9 mouse cellular contexts compared by ENCODE assay signal in the genomic region with DNA sequence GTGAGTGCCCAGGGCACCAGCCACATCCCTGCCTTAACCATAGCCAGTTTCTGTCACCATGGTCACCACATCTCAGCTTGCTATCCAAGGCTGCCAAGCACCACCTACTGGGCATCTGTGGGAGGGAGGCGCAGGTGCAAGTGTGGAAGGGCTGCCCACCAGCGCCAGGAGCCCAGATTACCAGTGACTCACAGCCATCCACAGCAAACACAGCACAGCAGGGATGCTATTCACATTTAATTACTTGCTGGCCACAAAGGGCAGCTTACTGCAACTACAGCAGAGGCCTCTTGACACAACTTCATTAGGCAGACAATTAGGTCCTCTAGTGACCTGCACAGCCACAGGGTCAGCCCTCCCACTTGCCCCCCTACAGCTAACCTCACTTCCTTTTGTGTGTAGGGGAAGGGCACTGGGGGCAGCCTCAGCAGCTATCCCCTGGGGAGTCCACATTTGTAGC. TPM values are rescaled to one million over a fixed set of nuclear protein-coding genes. Genes with fewer than 3 reads are reported as not detected.
DNase-seq lines count a peak whose midpoint lies in the region; ATAC-seq and TF ChIP-seq lines count a peak whose summit lies in the region.
"Had no signal": no experiment of that assay in that cellular context is flagged by ENCODE, and none has a peak within 500 bp of the region (broad histone marks: within the 10 kb centered on the region; RNA-seq: fewer than 3 reads in every experiment).

No protein-coding gene starts in this region.

- no peak overlapping the region for H3K4me2 ChIP-seq in forebrain, postnatal 0 days (ENCODE audit: low read depth)

- peaks cover 61% of the 10 kb centered on the region for H3K36me3 ChIP-seq in forebrain, postnatal 0 days (ENCODE audit: insufficient read depth)

- ATAC-seq in forebrain, postnatal 0 days = peak; percentile 88
- ATAC-seq in activated CD4-positive, CD25-positive, alpha-beta regulatory T cell, adult 4 months = no peak

- H3K9ac ChIP-seq in forebrain, postnatal 0 days = no peak overlapping the region

- WGBS in forebrain, postnatal 0 days = 10% methylated on average over 2 of the region's 2 CpGs

- no peaks in the 10 kb centered on the region for H3K27me3 ChIP-seq in forebrain, postnatal 0 days (ENCODE audit: insufficient read depth, low read length)

- H3K27ac ChIP-seq in forebrain, postnatal 0 days (ENCODE audit: low read depth, low read length) = peak overlapping the region; percentile 40; the same call in 1 of the 2 replicates

- peak; percentile 61 for TF ChIP-seq CTCF in forebrain, postnatal 0 days (IDR thresholded peaks at IDR 0.05; ENCODE audit: low read depth)

- no peak overlapping the region for H3K4me3 ChIP-seq in forebrain, postnatal 0 days (ENCODE audit: low read depth, low read length)

- DNase-seq in left cerebral cortex, adult 11 months (ENCODE audit: low spot score) = peak; percentile 73
- no peak for DNase-seq in left cerebral cortex, postnatal 10 days (ENCODE audit: extremely low spot score in 1 of 2, low spot score in 2 of 2)
- DNase-seq in forebrain, postnatal 0 days = peak; percentile 59
- peak; percentile 82 to 91 for DNase-seq in left cerebral cortex, adult 18-20 months (ENCODE audit: low spot score in 2 of 2)
- peak; percentile 98 for DNase-seq in retina, postnatal 1 day
- no peak for DNase-seq in kidney, postnatal 14 days
- no peak for DNase-seq in ovary, postnatal 36 days (ENCODE audit: low spot score)

- no peaks in the 10 kb centered on the region for H3K9me3 ChIP-seq in forebrain, postnatal 0 days (ENCODE audit: low read length)

- intact Hi-C loops in left cerebral cortex, postnatal 10 days (cut with DNase I) = no loop called here

- no peaks in the 10 kb centered on the region for H3K4me1 ChIP-seq in forebrain, postnatal 0 days (ENCODE audit: insufficient read depth)

RNA-seq across cellular contexts. Expression of gene Med16, which starts 7.7 kb away (rescaled TPM):
- total RNA-seq in left cerebral cortex, postnatal 10 days (2021) = 10 to 100 TPM; 55.4 to 61.9 TPM
- 47.0 and 60.9 TPM in 2 replicates for total RNA-seq in forebrain, postnatal 0 days (2014; rRNA removed)
- 46.1 and 56.0 TPM in 2 replicates for polyA plus RNA-seq in forebrain, postnatal 0 days (2015; fragmentation: Nextera tagmentation; extraction: Ambion mirVana)
- 10 to 100 TPM; 48.6 to 63.7 TPM for total RNA-seq in left cerebral cortex, adult 18-20 months (2021)
- 10 to 100 TPM in 1 of 2 experiments, 1 to 10 TPM in 1; 6.7 to 10.5 TPM for polyA plus RNA-seq in activated CD4-positive, CD25-positive, alpha-beta regulatory T cell, adult 4 months (2017; shearing (Covaris generic))

RNA-seq across cellular contexts. Expression of gene Gm26602, which starts 9.7 kb away (rescaled TPM):
- total RNA-seq in left cerebral cortex, postnatal 10 days (2021) = not detected
- not detected in 2 replicates for total RNA-seq in forebrain, postnatal 0 days (2014; rRNA removed)
- 34.4 and 39.2 TPM in 2 replicates for polyA plus RNA-seq in forebrain, postnatal 0 days (2015; fragmentation: Nextera tagmentation; extraction: Ambion mirVana)
- not detected for total RNA-seq in left cerebral cortex, adult 18-20 months (2021)
- not detected for polyA plus RNA-seq in activated CD4-positive, CD25-positive, alpha-beta regulatory T cell, adult 4 months (2017; shearing (Covaris generic))
- polyA plus RNA-seq: large intestine, adult 2 months had no signal

RNA-seq across cellular contexts. Expression of gene Cfd, which starts 10.3 kb away (rescaled TPM):
- total RNA-seq in left cerebral cortex, postnatal 10 days (2021) = not detected
- not detected in 2 replicates for total RNA-seq in forebrain, postnatal 0 days (2014; rRNA removed)
- not detected in 2 replicates for polyA plus RNA-seq in forebrain, postnatal 0 days (2015; fragmentation: Nextera tagmentation; extraction: Ambion mirVana)
- not detected for total RNA-seq in left cerebral cortex, adult 18-20 months (2021)
- not detected for polyA plus RNA-seq in activated CD4-positive, CD25-positive, alpha-beta regulatory T cell, adult 4 months (2017; shearing (Covaris generic))

RNA-seq across cellular contexts. Expression of gene Elane, which starts 14.9 kb away (rescaled TPM):
- total RNA-seq in left cerebral cortex, postnatal 10 days (2021) = not detected
- not detected in 2 replicates for total RNA-seq in forebrain, postnatal 0 days (2014; rRNA removed)
- 0.15 TPM in 1 of 2 replicates, not detected in the other for polyA plus RNA-seq in forebrain, postnatal 0 days (2015; fragmentation: Nextera tagmentation; extraction: Ambion mirVana)
- total RNA-seq in left cerebral cortex, adult 18-20 months (2021) = not detected
- polyA plus RNA-seq in activated CD4-positive, CD25-positive, alpha-beta regulatory T cell, adult 4 months (2017; shearing (Covaris generic)) = not detected
- polyA plus RNA-seq: large intestine, adult 2 months had no signal

RNA-seq across cellular contexts. Expression of gene Kiss1r, which starts 15.8 kb away (rescaled TPM):
- total RNA-seq in left cerebral cortex, postnatal 10 days (2021) = 1 to 10 TPM; 6.8 to 8.4 TPM
- total RNA-seq in forebrain, postnatal 0 days (2014; rRNA removed) = 4.2 and 5.4 TPM in 2 replicates
- polyA plus RNA-seq in forebrain, postnatal 0 days (2015; fragmentation: Nextera tagmentation; extraction: Ambion mirVana) = 3.4 and 3.6 TPM in 2 replicates
- total RNA-seq in left cerebral cortex, adult 18-20 months (2021) = 10 to 100 TPM in 1 of 2 experiments, 1 to 10 TPM in 1; 5.3 to 10.3 TPM
- under 1 TPM in 1 of 2 experiments, not detected in 1; 0.22 TPM for polyA plus RNA-seq in activated CD4-positive, CD25-positive, alpha-beta regulatory T cell, adult 4 months (2017; shearing (Covaris generic))

Comparison
In these comparisons a context has a peak if more than half of its experiments do, and no peak if none do; other contexts are left out.
1. DNase-seq: peak in left cerebral cortex, adult 11 months (single experiment), forebrain, postnatal 0 days (single experiment), left cerebral cortex, adult 18-20 months (2 of 2) and retina, postnatal 1 day (single experiment); none in left cerebral cortex, postnatal 10 days (0 of 2), kidney, postnatal 14 days (single experiment) and ovary, postnatal 36 days (single experiment).